Mouse (Mus musculus) hematopoietic multipotent progenitor cell, adult 10-12 weeks (in vitro differentiated cells): ENCODE data around the gene Cmtr2. TPM values are rescaled to one million over a fixed set of nuclear protein-coding genes. Genes with fewer than 3 reads are reported as not detected.

Experiments
- polyA plus RNA-seq: library from polyadenylated mRNA; stranded (reverse); fragments of >175 nt; gene quantifications from 2 replicates; pipeline ENCODE4 v1.2.3, GENCODE M21; 2012; ENCODE audit warnings: low replicate concordance

Cmtr2 gene
- 1.0 and 1.4 TPM in 2 replicates for polyA plus RNA-seq

DNA sequence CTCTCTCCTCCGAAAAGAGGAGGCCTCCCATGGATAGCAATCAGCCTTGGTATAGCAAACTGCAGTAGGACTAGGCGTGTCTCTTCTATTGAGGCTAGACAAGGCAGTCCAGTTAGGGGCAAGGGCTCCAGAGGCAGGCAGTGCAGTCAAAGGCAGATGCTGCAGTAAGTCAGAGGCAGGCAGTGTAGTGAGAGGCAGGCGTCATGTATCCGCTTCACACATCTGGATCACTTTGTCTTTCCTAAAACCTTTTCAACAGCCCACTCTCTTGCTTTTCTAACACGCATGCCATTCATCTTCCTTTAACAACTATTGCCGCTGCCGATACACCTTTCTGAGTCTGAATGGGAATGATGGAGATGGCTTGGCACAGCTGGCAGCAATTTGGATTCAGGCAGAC is at the start of gene Cmtr2:
Cmtr2 (plus strand) TSS at position 301 of the 400 bp plus-strand sequence.

GRCm38 (mm10) chr8:110168046-110168445 is 47.4 kb upstream of the Cmtr2 start, which contains the start of gene Calb2:
Gene Calb2 (minus strand): TSS chr8:110168210.

GRCm38 (mm10) chr8:110266741-110267140 is 51.3 kb downstream of the Cmtr2 start, which contains the start of gene Hydin:
Gene Hydin (plus strand): TSS chr8:110266977.

Other genes with a start within 250 kb of the Cmtr2 start
- not detected in 2 replicates for gene Tat, start 225.2 kb upstream of the Cmtr2 start, polyA plus RNA-seq
- not detected in 2 replicates for gene Chst4, start 175.9 kb upstream of the Cmtr2 start, polyA plus RNA-seq
- gene Zfp612, start 135.9 kb upstream of the Cmtr2 start, polyA plus RNA-seq: 0.31 and 0.35 TPM in 2 replicates
- not detected in 2 replicates for gene Gm21964, start 114.5 kb upstream of the Cmtr2 start, polyA plus RNA-seq
- not detected in 2 replicates for gene Gm17720, start 112.9 kb upstream of the Cmtr2 start, polyA plus RNA-seq
- not detected in 2 replicates for gene Calb2, start 47.5 kb upstream of the Cmtr2 start, polyA plus RNA-seq
- not detected in 2 replicates for gene Hydin, start 51.3 kb downstream of the Cmtr2 start, polyA plus RNA-seq